Mouse (Mus musculus): Measurements from ENCODE around the gene Tango6.
A peak's percentile ranks its signal among the peaks of the same experiment; 100 is the strongest.

DNA sequence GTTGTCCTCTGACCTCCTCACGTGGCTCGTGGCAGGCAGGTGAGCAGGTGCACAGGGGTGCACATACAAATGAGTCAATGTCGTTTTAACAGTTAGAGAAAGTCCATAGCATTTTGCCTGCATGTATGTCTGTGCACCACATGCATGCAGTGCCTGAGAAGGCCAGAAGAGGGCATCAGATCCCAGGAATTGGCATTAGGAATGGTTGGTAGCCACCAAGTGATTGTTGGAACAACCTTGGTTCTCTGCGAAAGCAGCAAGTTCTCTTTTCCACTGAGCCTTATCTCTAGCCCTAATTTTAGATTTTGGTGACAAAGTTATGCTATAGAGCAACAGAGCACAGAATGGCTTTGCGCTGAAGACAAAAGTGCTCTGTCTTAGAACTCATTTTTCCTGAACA is 16.7 kb downstream of the Tango6 start:
- TF ChIP-seq CTCF (IDR thresholded peaks at IDR 0.05; ENCODE audit: low read depth, low read length) (peak; percentile 81), EP300 (IDR thresholded peaks at IDR 0.05; ENCODE audit: insufficient read depth, low read depth, low read length) (no peak)
